Comparison of ENCODE assay signal across 8 mouse cellular contexts in the genomic region with DNA sequence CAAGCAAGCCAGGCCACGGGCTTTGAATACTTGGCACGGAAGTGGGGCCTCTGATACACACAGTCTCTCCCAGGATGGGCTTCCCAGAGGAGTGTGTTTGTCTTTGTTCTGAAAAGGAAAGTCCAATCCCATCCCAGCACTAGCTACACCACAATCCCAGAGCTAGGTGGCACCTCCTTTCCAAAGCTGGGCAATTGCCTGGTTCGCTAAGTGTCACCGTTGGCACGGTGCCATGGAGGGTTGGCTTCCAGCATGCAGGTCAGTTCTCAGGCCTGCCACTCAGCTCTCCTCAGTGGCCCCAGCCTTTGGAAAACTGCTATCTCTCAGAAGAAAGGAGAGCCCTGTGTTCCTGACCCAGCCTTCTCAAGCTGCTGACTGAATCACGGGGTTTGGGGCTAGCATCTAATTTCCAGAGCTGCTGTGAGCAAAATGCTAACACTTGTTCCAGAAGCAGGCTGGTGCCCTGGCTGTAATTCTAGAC. TPM values are rescaled to one million over a fixed set of nuclear protein-coding genes. Genes with fewer than 3 reads are reported as not detected.
DNase-seq lines count a peak whose midpoint lies in the region; ATAC-seq and TF ChIP-seq lines count a peak whose summit lies in the region.

No protein-coding gene starts in this region.

- TF ChIP-seq CTCF in hindbrain, postnatal 0 days (IDR thresholded peaks at IDR 0.05; ENCODE audit: low read depth) = peak; percentile 65

- peak; percentile 95 for ATAC-seq in hindbrain, postnatal 0 days
- peak; percentile 52; the same call in 1 of the 2 replicates for ATAC-seq in midbrain, embryonic 11.5 days (ENCODE audit: low FRiP score)
- ATAC-seq in stomach, embryonic 14.5 days (ENCODE audit: insufficient number of reproducible peaks, insufficient read depth, low FRiP score, low read depth) = 0 out of 2 replicates have a peak, but pooled peaks have one; percentile 37

- intact Hi-C loops in gastrocnemius, postnatal 14 days (cut with DNase I; ENCODE audit: low total_unique reads) = no loop called here

- no peak overlapping the region for H3K9ac ChIP-seq in hindbrain, postnatal 0 days (replicated peaks; ENCODE audit: low read length)
- H3K9ac ChIP-seq in midbrain, embryonic 11.5 days (ENCODE audit: low read length) = no peak overlapping the region
- H3K9ac ChIP-seq in stomach, embryonic 14.5 days (replicated peaks; ENCODE audit: low read depth, low read length) = no peak overlapping the region

- H3K27me3 ChIP-seq in hindbrain, postnatal 0 days (ENCODE audit: insufficient read depth, low read length) = no peaks in the 10 kb centered on the region
- H3K27me3 ChIP-seq in midbrain, embryonic 11.5 days (ENCODE audit: control insufficient read depth, insufficient read depth, low read length) = no peaks in the 10 kb centered on the region
- H3K27me3 ChIP-seq in stomach, embryonic 14.5 days (ENCODE audit: control insufficient read depth, insufficient read depth, low read length) = no peaks in the 10 kb centered on the region

- no peak overlapping the region for H3K4me3 ChIP-seq in hindbrain, postnatal 0 days (ENCODE audit: low read length)
- no peak overlapping the region for H3K4me3 ChIP-seq in midbrain, embryonic 11.5 days (ENCODE audit: low read depth, low read length)
- H3K4me3 ChIP-seq in stomach, embryonic 14.5 days (ENCODE audit: low read depth, low read length) = no peak overlapping the region

- no peaks in the 10 kb centered on the region for H3K9me3 ChIP-seq in hindbrain, postnatal 0 days (ENCODE audit: low read length)
- H3K9me3 ChIP-seq in midbrain, embryonic 11.5 days (ENCODE audit: control insufficient read depth, low read length) = no peaks in the 10 kb centered on the region
- H3K9me3 ChIP-seq in stomach, embryonic 14.5 days (ENCODE audit: control insufficient read depth, low read depth, low read length) = no peaks in the 10 kb centered on the region

- peaks cover 20% of the 10 kb centered on the region; the same call in 1 of the 2 replicates for H3K4me1 ChIP-seq in hindbrain, postnatal 0 days (ENCODE audit: insufficient read depth, low read length)
- H3K4me1 ChIP-seq in midbrain, embryonic 11.5 days (ENCODE audit: control insufficient read depth, insufficient read depth, low read length) = peaks cover 10% of the 10 kb centered on the region
- no peaks in the 10 kb centered on the region; the same call in 1 of the 2 replicates for H3K4me1 ChIP-seq in stomach, embryonic 14.5 days (ENCODE audit: control insufficient read depth, insufficient read depth, low read length)

- H3K4me2 ChIP-seq in hindbrain, postnatal 0 days (ENCODE audit: low read depth, low read length) = no peak overlapping the region
- no peak overlapping the region for H3K4me2 ChIP-seq in midbrain, embryonic 11.5 days
- H3K4me2 ChIP-seq in stomach, embryonic 14.5 days (replicated peaks; ENCODE audit: low read depth, low read length) = no peak overlapping the region

- WGBS in hindbrain, postnatal 0 days = 25% methylated on average over 6 of the region's 6 CpGs
- 83% methylated on average over 6 of the region's 6 CpGs for WGBS in midbrain, embryonic 11.5 days
- WGBS in stomach, embryonic 14.5 days = 76% methylated on average over 6 of the region's 6 CpGs

- DNase-seq in adrenal gland, adult 8-10 months = peak; percentile 77
- DNase-seq in cerebellum, postnatal 25 days = peak; percentile 88 to 93
- peak; percentile 76 for DNase-seq in gastrocnemius, postnatal 14 days
- DNase-seq in hindbrain, postnatal 0 days (ENCODE audit: low spot score) = peak; percentile 95
- DNase-seq in left cerebral cortex, adult 11 months (ENCODE audit: low spot score) = peak; percentile 63
- DNase-seq in midbrain, embryonic 11.5 days (ENCODE audit: low spot score, missing footprints) = no peak
- DNase-seq in c-Kit-positive CD71-positive TER-119-positive erythroid progenitor cells, embryonic 14.5 days (ENCODE audit: low spot score) = no peak

- peak overlapping the region; percentile 71 for H3K27ac ChIP-seq in hindbrain, postnatal 0 days
- no peak overlapping the region for H3K27ac ChIP-seq in midbrain, embryonic 11.5 days (ENCODE audit: low read depth, low read length)
- H3K27ac ChIP-seq in stomach, embryonic 14.5 days (ENCODE audit: low read length) = no peak overlapping the region

- H3K36me3 ChIP-seq in hindbrain, postnatal 0 days (ENCODE audit: insufficient read depth, low read length) = no peaks in the 10 kb centered on the region
- no peaks in the 10 kb centered on the region for H3K36me3 ChIP-seq in midbrain, embryonic 11.5 days (ENCODE audit: control insufficient read depth, insufficient read depth, low read length)
- no peaks in the 10 kb centered on the region for H3K36me3 ChIP-seq in stomach, embryonic 14.5 days (ENCODE audit: control insufficient read depth, insufficient read depth, low read length)

RNA-seq across cellular contexts. Expression of gene Bod1, which starts 42.0 kb away (rescaled TPM):
- total RNA-seq in adrenal gland, adult 8-10 months (2022) = 10 to 100 TPM; 61.7 to 72.4 (median 68.6) TPM
- total RNA-seq in gastrocnemius, postnatal 14 days (2021) = 100 to 1,000 TPM; 105 to 109 TPM
- 91.2 and 113 TPM in 2 replicates for total RNA-seq in hindbrain, postnatal 0 days (2014; rRNA removed)
- polyA plus RNA-seq in hindbrain, postnatal 0 days (2015; fragmentation: Nextera tagmentation; extraction: Ambion mirVana) = 125 and 134 TPM in 2 replicates
- 148 and 160 TPM in 2 replicates for polyA plus RNA-seq in midbrain, embryonic 11.5 days (2014; fragmentation: Nextera tagmentation; extraction: Ambion mirVana)
- 92.3 and 100 TPM in 2 replicates for polyA plus RNA-seq in stomach, embryonic 14.5 days (2014; fragmentation: Nextera tagmentation; extraction: Ambion mirVana)

Comparison
In these comparisons a context has a peak if more than half of its experiments do, and no peak if none do; other contexts are left out.
1. DNase-seq: peak in adrenal gland, adult 8-10 months (single experiment), cerebellum, postnatal 25 days (2 of 2), gastrocnemius, postnatal 14 days (single experiment), hindbrain, postnatal 0 days (single experiment) and left cerebral cortex, adult 11 months (single experiment); none in midbrain, embryonic 11.5 days (single experiment) and c-Kit-positive CD71-positive TER-119-positive erythroid progenitor cells, embryonic 14.5 days (single experiment).
2. ATAC-seq: peak in every context shown above with its lines; median percentile 95 in hindbrain, postnatal 0 days; 52 in midbrain, embryonic 11.5 days; 37 in stomach, embryonic 14.5 days.